Mouse (Mus musculus): ENCODE measurements around the gene Psma4. TPM values are rescaled to one million over a fixed set of nuclear protein-coding genes. Genes with fewer than 3 reads are reported as not detected.

The Psma4 gene
- 268 and 283 TPM in 2 replicates for polyA plus RNA-seq (2015; fragmentation: Nextera tagmentation; extraction: Ambion mirVana)

DNA sequence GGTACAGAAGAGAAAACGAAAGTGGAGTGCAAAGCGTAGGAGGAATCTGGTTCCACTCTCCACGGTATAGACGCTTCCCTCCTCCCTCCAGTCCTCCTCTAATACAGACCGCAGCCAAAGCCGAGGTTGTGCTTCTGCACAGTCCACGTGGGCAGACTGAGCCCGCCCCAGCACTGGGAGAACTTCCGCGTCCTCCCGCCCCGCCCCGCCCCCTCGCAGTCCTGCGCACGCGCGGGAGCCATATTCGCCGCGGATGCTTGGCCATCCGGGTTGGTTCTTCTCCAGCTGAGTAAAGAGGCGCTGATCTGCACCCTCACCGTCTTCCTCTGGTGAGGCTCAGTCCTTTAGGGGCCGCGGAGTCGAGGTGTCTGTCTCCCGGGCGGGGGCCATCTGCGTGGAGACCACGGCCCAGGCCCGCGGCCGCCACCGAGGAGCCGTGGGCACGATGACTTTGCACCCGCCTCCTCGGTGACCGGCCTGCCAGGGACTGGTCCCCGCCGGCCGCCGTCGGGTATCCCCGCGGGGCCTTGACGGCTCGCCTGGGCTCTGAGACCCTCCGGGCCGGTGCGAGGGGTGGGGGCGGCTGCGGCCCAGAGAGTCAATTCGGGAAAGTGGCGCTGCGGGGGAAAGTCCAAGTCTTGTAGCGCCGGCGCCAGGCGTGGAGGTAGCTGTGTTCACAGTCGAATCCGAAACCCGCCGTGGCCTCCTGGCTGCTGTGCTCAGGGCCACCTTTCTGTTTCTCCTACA lies at the start of gene Psma4, which contains the start of gene AY074887:
Gene Psma4, plus strand, starts transcription at position 216 of the 747 bp plus-strand sequence.
Gene AY074887, minus strand, starts transcription at position 424 of the 747 bp plus-strand sequence.
- Histone ChIP-seq H3K4me1 (peaks cover 26% of the 10 kb centered on the region), H3K36me3 (peaks cover 18% of the 10 kb centered on the region), H3K9ac (replicated peaks) (peak within 1 kb of the TSS; percentile 58), H3K9me3 (replicated peaks) (no peaks in the 10 kb centered on the region), H3K4me3 (replicated peaks) (peak within 1 kb of the TSS; percentile 65), H3K27me3 (replicated peaks) (no peaks in the 10 kb centered on the region), H3K27ac (replicated peaks) (peak within 1 kb of the TSS; percentile 89), H3K4me2 (peak within 1 kb of the TSS; percentile 62)
- peak; percentile 100 for ATAC-seq (ENCODE audit: low FRiP score)
- under 1% methylated on average over 65 of the region's 65 CpGs for WGBS

DNA sequence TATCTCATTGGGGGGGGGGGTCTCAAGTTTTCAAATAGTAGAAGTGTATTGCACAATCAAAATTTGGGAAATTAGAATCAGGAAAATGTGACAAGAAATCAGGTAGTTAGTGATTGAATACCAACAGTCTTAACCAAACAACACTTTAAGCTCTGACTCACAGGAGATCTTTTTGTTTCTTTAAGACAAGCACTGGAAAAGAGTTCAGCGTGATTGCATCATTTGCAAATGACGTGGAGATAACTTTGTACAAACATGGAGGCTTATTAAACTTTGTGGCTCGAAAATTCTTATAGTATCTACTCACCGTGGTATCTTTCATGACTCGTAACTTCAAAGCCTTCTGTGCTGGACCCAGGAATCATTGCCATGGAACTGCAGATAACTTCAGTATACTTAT lies 41.1 kb upstream of the Psma4 start:
- Histone ChIP-seq H3K9ac (replicated peaks) (no peak overlapping the region), H3K4me3 (replicated peaks) (no peak overlapping the region), H3K27ac (replicated peaks) (no peak overlapping the region), H3K36me3 (peaks cover 36% of the 10 kb centered on the region), H3K4me2 (no peak overlapping the region), H3K9me3 (replicated peaks) (no peaks in the 10 kb centered on the region), H3K4me1 (no peaks in the 10 kb centered on the region), H3K27me3 (replicated peaks) (no peaks in the 10 kb centered on the region)
- 96% methylated on average over 5 of the region's 5 CpGs for WGBS
- ATAC-seq (ENCODE audit: low FRiP score) = no peak

DNA sequence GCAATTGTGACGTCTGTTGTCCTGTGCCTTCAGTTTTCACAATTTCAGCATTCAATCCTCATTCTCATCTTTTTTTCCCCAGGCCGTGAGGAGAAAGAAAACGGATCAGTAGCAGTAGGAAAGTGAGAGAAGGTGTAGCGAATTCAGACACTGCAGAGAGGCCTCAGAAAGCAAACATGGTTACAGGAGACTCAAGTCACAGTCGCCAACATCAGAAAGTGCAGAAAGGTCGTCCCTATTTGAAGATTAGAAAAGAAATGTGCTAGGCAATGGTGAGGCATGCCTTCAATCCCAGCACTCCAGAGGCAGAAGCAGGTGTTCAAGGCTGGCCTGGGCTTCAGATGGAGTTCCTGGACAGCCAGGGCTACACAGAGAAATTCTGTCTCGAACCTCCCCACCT lies 35.0 kb upstream of the Psma4 start:
- Histone ChIP-seq H3K27ac (replicated peaks) (no peak overlapping the region), H3K9me3 (replicated peaks) (no peaks in the 10 kb centered on the region), H3K4me1 (peaks cover 9% of the 10 kb centered on the region), H3K27me3 (replicated peaks) (no peaks in the 10 kb centered on the region), H3K36me3 (peaks cover 6% of the 10 kb centered on the region; the same call in 1 of the 2 replicates), H3K4me2 (no peak overlapping the region), H3K9ac (replicated peaks) (no peak overlapping the region), H3K4me3 (replicated peaks) (no peak overlapping the region)
- WGBS = 70% methylated on average over 7 of the region's 7 CpGs
- ATAC-seq (ENCODE audit: low FRiP score) = no peak

DNA sequence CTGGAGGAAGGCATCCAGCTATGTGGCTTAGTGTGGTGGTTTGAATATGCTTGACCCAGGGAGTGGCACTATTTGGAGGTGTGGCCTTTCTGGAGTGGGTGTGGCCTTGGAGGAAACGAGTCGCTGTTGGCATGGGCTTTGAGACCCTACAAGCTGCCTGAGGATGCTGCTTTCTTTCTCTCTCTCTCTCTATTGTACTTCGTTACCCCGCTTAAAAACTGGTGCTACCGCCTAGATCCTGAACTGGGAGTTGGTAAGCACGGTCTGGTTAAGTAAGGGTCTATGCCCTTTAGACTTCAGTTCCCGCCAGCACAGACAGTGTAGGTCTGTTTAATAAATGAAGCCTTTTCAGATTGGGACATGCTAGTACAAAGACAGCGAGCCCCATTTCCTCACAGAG lies 34.2 kb upstream of the Psma4 start:
- H3K4me2 ChIP-seq = peak overlapping the region; percentile 93
- H3K9me3 ChIP-seq (replicated peaks) = no peaks in the 10 kb centered on the region
- H3K9ac ChIP-seq (replicated peaks) = no peak overlapping the region
- WGBS = 77% methylated on average over 8 of the region's 8 CpGs
- ATAC-seq (ENCODE audit: low FRiP score) = no peak
- H3K4me3 ChIP-seq (replicated peaks) = peak overlapping the region; percentile 74
- no peaks in the 10 kb centered on the region for H3K27me3 ChIP-seq (replicated peaks)
- H3K4me1 ChIP-seq = peaks cover 9% of the 10 kb centered on the region
- peaks cover 6% of the 10 kb centered on the region; the same call in 1 of the 2 replicates for H3K36me3 ChIP-seq
- no peak overlapping the region for H3K27ac ChIP-seq (replicated peaks)

DNA sequence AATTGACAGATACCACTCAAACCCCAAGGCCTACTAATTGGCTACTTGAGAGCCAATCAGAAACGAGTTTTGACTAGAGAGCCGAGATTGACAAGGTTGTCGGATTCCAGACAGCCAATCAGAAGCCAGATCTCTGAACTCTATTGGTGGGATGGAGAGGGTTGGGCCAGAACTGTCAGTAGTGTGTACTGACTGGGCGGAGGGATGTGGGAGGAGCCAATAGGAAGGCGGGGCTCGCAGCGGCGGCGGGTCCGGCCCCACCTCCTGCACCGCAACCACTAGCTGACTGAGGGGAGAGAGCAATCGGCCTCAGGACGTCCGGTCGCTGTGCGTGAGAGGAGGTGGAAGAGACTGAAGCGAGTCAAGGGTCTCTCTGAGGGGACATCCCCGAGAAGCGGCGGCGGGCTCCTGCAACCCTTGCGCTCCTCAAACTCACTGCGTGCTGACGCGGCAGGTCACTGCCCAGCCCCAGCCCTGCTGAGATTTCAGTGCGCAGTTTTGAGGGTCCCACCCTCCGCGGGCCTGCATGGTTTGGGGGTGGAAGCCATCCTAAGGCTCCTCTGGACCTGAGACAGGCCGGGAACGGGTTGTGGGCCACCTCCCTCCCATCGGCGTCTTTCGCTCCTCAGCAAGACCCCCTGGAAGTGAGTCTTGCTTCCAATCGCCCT lies 33.4 kb upstream of the Psma4 start, which contains the start of gene Hykk:
Gene Hykk, plus strand, starts transcription at position 274 of the 668 bp plus-strand sequence.
- Histone ChIP-seq H3K4me3 (replicated peaks) (peak within 1 kb of the TSS; percentile 74), H3K9me3 (replicated peaks) (no peaks in the 10 kb centered on the region), H3K4me2 (peak within 1 kb of the TSS; percentile 93), H3K27me3 (replicated peaks) (no peaks in the 10 kb centered on the region), H3K9ac (replicated peaks) (peak within 1 kb of the TSS; percentile 67), H3K27ac (replicated peaks) (peak within 1 kb of the TSS; percentile 60), H3K4me1 (peaks cover 9% of the 10 kb centered on the region), H3K36me3 (peaks cover 2% of the 10 kb centered on the region)
- under 1% methylated on average over 34 of the region's 34 CpGs for WGBS
- ATAC-seq (ENCODE audit: low FRiP score) = peak; percentile 100

DNA sequence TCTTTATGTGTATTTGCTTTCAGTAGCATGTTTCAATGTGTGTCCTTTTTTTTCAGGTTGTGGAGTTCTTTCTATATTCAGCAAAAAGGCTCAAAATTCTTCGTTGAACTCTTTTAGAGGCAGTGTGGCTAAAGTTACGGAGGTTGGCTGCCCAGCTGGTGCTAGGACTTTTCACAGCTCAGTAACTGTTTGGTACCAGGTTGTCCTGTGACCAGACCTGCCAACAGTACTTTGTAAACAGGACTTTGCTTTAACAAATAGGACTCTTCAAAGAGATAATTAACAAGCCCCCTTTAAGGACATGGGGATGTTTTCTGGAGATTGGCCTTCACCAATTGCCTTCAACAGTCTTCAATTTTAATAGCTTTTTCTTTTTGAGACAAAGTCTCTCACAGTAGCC lies 32.4 kb upstream of the Psma4 start:
- 82% methylated on average over 2 of the region's 2 CpGs for WGBS
- Histone ChIP-seq H3K27ac (replicated peaks) (no peak overlapping the region), H3K27me3 (replicated peaks) (no peaks in the 10 kb centered on the region), H3K4me3 (replicated peaks) (no peak overlapping the region), H3K9ac (replicated peaks) (no peak overlapping the region), H3K9me3 (replicated peaks) (no peaks in the 10 kb centered on the region), H3K36me3 (peaks cover 7% of the 10 kb centered on the region), H3K4me2 (no peak overlapping the region), H3K4me1 (peaks cover 9% of the 10 kb centered on the region)
- no peak for ATAC-seq (ENCODE audit: low FRiP score)

DNA sequence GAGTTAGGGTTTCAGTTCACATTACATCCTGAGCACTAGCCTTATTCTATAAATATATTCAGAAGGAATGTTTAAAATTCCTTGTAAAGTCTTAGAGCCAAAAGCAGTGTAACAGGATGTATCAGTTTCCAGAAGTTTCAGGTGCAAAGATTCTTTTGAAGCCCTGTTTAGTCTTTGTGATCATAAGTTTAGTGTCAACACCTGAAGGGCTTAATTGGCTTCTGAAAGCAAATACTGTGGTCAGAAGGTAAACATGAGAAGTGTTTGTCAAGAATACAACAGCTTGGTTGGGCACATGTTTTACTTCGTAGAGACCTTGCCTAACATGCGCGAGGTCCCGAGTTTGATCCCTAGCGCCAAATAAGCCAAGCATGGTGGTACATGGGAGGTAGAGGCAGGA lies 31.8 kb upstream of the Psma4 start:
- Histone ChIP-seq H3K4me3 (replicated peaks) (no peak overlapping the region), H3K9ac (replicated peaks) (no peak overlapping the region), H3K27ac (replicated peaks) (no peak overlapping the region), H3K4me1 (peaks cover 9% of the 10 kb centered on the region), H3K27me3 (replicated peaks) (no peaks in the 10 kb centered on the region), H3K4me2 (no peak overlapping the region), H3K9me3 (replicated peaks) (no peaks in the 10 kb centered on the region), H3K36me3 (peaks cover 7% of the 10 kb centered on the region)
- no peak for ATAC-seq (ENCODE audit: low FRiP score)
- 95% methylated on average over 5 of the region's 5 CpGs for WGBS

DNA sequence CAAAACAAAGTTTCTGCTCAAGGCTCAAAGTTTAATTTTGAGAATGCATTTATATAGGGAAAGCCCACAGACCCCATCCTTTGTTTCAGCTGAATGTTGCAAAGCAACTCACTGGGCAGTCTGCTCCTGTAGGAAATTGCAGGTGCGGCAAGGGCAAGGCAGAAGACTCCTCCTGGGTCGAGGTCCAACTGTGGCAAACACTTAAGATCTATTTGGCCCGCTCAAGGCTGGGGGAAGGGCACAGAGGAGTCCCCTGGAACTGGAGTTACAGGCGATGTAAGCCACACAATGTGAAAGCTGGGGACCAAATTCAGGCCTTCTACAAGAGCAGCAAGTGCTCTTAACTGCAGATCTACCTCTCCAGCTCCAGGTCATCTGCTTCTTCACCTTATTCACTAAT lies 30.6 kb upstream of the Psma4 start:
- Histone ChIP-seq H3K4me3 (replicated peaks) (no peak overlapping the region), H3K4me2 (no peak overlapping the region), H3K36me3 (peaks cover 7% of the 10 kb centered on the region), H3K9ac (replicated peaks) (no peak overlapping the region), H3K4me1 (peaks cover 9% of the 10 kb centered on the region), H3K27me3 (replicated peaks) (no peaks in the 10 kb centered on the region), H3K27ac (replicated peaks) (no peak overlapping the region), H3K9me3 (replicated peaks) (no peaks in the 10 kb centered on the region)
- ATAC-seq (ENCODE audit: low FRiP score) = no peak
- 62% methylated on average over 4 of the region's 4 CpGs for WGBS

DNA sequence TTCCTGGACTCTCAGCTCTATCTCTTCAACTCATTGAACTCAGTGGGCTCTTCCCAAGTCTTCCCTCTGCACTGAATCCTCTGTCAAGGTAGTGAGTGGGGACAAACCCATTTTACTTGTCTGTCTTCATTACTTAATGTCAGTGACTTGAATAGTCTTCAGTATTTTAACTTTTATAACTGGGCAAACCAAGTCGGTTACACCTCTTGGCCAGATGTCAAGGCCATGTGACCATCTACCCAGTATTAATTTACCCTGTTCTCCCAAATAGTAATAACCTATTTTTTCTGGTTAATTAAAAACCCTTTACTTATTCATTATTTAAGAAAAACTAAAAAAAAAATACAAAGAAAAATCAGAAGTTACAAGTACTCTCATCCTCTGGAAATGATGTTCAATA lies 19.8 kb upstream of the Psma4 start:
- H3K4me2 ChIP-seq = no peak overlapping the region
- H3K4me1 ChIP-seq = no peaks in the 10 kb centered on the region
- H3K27me3 ChIP-seq (replicated peaks) = no peaks in the 10 kb centered on the region
- no peaks in the 10 kb centered on the region for H3K9me3 ChIP-seq (replicated peaks)
- H3K9ac ChIP-seq (replicated peaks) = no peak overlapping the region
- H3K4me3 ChIP-seq (replicated peaks) = no peak overlapping the region
- no peak for ATAC-seq (ENCODE audit: low FRiP score)
- H3K27ac ChIP-seq (replicated peaks) = no peak overlapping the region
- 92% methylated on average over 1 of the region's 1 CpGs for WGBS
- no peaks in the 10 kb centered on the region for H3K36me3 ChIP-seq

DNA sequence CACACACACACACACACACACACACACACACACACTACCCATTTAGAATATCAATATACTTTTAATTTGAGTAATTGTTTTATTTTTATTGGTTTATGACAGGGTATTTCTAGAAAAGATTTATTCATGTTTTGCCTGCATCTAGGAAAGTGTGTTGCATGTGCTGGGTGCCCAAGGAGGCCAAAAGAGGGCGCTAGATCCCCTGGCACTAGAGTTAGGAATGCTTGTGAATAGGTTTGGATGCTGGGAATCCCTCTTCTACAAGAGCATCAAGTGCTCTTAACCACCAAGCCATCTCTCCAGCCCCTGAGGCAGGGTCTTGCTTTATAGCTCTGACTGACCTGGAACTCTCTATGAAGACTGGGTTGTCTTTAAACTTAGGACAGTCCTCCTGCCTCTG lies 18.8 kb upstream of the Psma4 start:
- ATAC-seq (ENCODE audit: low FRiP score) = no peak
- WGBS = 17% methylated on average over 1 of the region's 1 CpGs
- Histone ChIP-seq H3K36me3 (no peaks in the 10 kb centered on the region), H3K4me2 (no peak overlapping the region), H3K4me1 (no peaks in the 10 kb centered on the region), H3K9me3 (replicated peaks) (no peaks in the 10 kb centered on the region), H3K27me3 (replicated peaks) (no peaks in the 10 kb centered on the region), H3K4me3 (replicated peaks) (no peak overlapping the region), H3K27ac (replicated peaks) (no peak overlapping the region), H3K9ac (replicated peaks) (no peak overlapping the region)

DNA sequence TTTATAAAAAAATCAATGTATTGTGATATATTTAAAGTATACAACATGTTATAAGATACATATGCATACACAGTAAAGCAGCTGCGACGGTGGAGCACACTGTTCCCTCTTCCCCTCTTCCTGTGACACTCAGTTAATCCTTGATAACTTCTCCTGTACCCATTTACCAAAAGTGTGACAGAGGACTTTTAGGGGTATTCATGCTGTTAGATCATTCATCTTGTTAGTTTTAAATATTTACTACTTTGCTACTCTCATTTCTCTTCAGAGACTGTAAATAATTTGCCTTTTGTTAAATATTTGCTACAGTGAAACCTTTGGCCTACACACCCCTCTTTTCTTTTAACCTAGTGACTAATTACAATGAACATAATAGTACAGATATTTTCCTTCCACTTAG lies 18.2 kb upstream of the Psma4 start:
- Histone ChIP-seq H3K9ac (replicated peaks) (no peak overlapping the region), H3K9me3 (replicated peaks) (no peaks in the 10 kb centered on the region), H3K4me2 (no peak overlapping the region), H3K36me3 (no peaks in the 10 kb centered on the region), H3K4me1 (no peaks in the 10 kb centered on the region), H3K4me3 (replicated peaks) (no peak overlapping the region), H3K27me3 (replicated peaks) (no peaks in the 10 kb centered on the region), H3K27ac (replicated peaks) (no peak overlapping the region)
- 84% methylated on average over 2 of the region's 2 CpGs for WGBS
- ATAC-seq (ENCODE audit: low FRiP score) = no peak

DNA sequence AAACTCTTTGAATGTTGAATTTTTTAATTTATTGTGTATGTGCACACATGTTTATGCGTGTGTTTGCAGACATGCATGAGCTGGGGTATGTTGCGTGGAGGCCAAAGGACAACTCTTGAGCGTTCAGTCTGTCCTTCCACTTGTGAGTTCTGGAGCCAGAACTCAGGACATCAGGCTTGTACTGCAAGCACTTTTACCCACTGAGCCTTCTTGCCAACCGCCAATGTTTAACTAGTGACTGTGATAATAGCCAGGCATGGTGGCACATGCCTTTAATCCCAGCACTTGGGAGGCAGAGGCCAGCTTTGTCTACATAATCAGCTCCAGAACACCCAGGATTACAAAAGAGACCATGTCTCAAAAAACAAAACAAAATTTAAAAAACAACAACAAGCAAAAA lies 8.5 kb upstream of the Psma4 start:
- no peaks in the 10 kb centered on the region for H3K4me1 ChIP-seq
- H3K27me3 ChIP-seq (replicated peaks) = no peaks in the 10 kb centered on the region
- WGBS = 97% methylated on average over 4 of the region's 4 CpGs
- ATAC-seq (ENCODE audit: low FRiP score) = no peak
- no peaks in the 10 kb centered on the region for H3K9me3 ChIP-seq (replicated peaks)
- no peak overlapping the region for H3K4me3 ChIP-seq (replicated peaks)
- H3K9ac ChIP-seq (replicated peaks) = no peak overlapping the region
- no peak overlapping the region for H3K27ac ChIP-seq (replicated peaks)
- H3K36me3 ChIP-seq = no peaks in the 10 kb centered on the region
- no peak overlapping the region for H3K4me2 ChIP-seq
